Mouse (Mus musculus): ENCODE measurements at regions not wholly inside any gene's neighbourhood (a gene's known extent, or its start where the extent isn't known, plus 50 kb on each side); places are given as distances from the start of the nearest gene placed in this dataset.

- TF ChIP-seq POLR2A (IDR thresholded peaks at IDR 0.05; ENCODE audit: extremely low read depth, insufficient read depth, low read length) (no peak), CTCF (IDR thresholded peaks at IDR 0.05; ENCODE audit: low read depth, low read length) (no peak)
These were observed 1238.2 kb upstream of the A1bg start for GRCm38 (mm10) chr15:62161061-62161460.
